Mouse (Mus musculus): ENCODE measurements around the gene Tbx10. TPM values are rescaled to one million over a fixed set of nuclear protein-coding genes. Genes with fewer than 3 reads are reported as not detected.
"Not testable (repeated sequence)": the region's sequence is repeated elsewhere in the genome, so short reads cannot be mapped to it uniquely, and the experiment has no call there.

The Tbx10 gene
- polyA plus RNA-seq, 1 experiment from 2014 or later, result not detected

DNA sequence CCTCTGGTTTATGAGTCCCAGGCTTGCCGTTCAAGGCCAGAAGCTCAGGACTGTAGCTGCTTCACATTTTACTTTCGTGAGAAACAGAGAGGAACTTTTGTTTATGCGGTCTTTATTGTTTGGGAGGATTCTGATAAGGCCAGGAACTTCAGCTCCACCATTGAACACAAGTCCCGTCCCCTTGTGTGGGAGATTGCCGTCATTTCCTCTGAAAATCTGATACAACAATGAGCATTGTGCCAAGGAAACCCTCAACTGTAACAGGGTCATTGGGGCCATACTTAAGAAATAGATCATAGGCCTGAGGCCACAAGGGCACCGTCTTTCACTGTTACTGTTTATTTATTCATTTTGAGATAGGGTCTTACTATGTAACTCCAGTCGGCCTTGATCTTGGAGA is 30.6 kb downstream of the Tbx10 start:
- Histone ChIP-seq H3K9me3 (replicated peaks; ENCODE audit: control insufficient read depth, low read length) (no peaks in the 10 kb centered on the region), H3K9ac (replicated peaks; ENCODE audit: low read length) (no peak overlapping the region), H3K27me3 (ENCODE audit: control insufficient read depth, insufficient read depth, low read length) (no peaks in the 10 kb centered on the region), H3K27ac (replicated peaks; ENCODE audit: low read depth, low read length) (no peak overlapping the region), H3K4me2 (ENCODE audit: low read depth, low read length) (no peak overlapping the region), H3K4me3 (ENCODE audit: low read depth, low read length) (no peak overlapping the region), H3K36me3 (replicated peaks; ENCODE audit: control insufficient read depth, insufficient read depth, low read depth, low read length) (no peaks in the 10 kb centered on the region), H3K4me1 (ENCODE audit: control insufficient read depth, insufficient read depth, low read length) (no peaks in the 10 kb centered on the region)
- no peak for DNase-seq (ENCODE audit: low spot score)
- ATAC-seq (replicated peaks; ENCODE audit: insufficient number of reproducible peaks, low FRiP score, low TSS enrichment, low read depth), result no peak
- WGBS, result 76% methylated on average over 7 of the region's 7 CpGs

- ATAC-seq (replicated peaks; ENCODE audit: insufficient number of reproducible peaks, low FRiP score, low TSS enrichment, low read depth) (no peak), DNase-seq (ENCODE audit: low spot score) (no peak)
- Histone ChIP-seq H3K9ac (replicated peaks; ENCODE audit: low read length) (no peak overlapping the region), H3K36me3 (replicated peaks; ENCODE audit: control insufficient read depth, insufficient read depth, low read depth, low read length) (no peaks in the 10 kb centered on the region), H3K4me2 (ENCODE audit: low read depth, low read length) (no peak overlapping the region), H3K9me3 (replicated peaks; ENCODE audit: control insufficient read depth, low read length) (no peaks in the 10 kb centered on the region), H3K4me3 (ENCODE audit: low read depth, low read length) (no peak overlapping the region), H3K27me3 (ENCODE audit: control insufficient read depth, insufficient read depth, low read length) (no peaks in the 10 kb centered on the region), H3K27ac (replicated peaks; ENCODE audit: low read depth, low read length) (no peak overlapping the region), H3K4me1 (ENCODE audit: control insufficient read depth, insufficient read depth, low read length) (no peaks in the 10 kb centered on the region)
These were observed 35.0 kb downstream of the Tbx10 start for GRCm38 (mm10) chr19:4027576-4027975.

DNA sequence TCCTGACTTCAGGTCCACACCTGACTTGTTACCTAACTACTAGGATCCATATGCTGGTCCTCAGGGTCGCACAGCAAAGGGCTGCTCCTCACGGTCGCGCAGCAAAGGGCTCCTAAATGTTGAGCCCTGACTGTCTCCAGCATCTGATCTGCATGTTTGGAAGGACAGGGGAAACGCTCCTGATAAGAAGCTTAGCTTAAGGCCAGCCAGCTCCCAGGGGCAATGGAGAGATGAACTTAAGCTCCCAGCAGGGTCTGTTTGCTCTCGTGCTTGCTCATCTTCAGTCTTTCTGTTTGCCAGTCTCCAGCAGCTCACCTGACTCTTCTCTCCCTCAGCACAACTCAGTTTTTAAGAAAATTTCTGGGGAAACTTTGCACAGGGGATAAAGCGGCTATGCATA is 40.1 kb downstream of the Tbx10 start:
- no peak for DNase-seq (ENCODE audit: low spot score)
- no peak for ATAC-seq (replicated peaks; ENCODE audit: insufficient number of reproducible peaks, low FRiP score, low TSS enrichment, low read depth)
- H3K9me3 ChIP-seq (replicated peaks; ENCODE audit: control insufficient read depth, low read length), result no peaks in the 10 kb centered on the region
- H3K4me2 ChIP-seq (ENCODE audit: low read depth, low read length), result no peak overlapping the region
- H3K4me3 ChIP-seq (ENCODE audit: low read depth, low read length), result no peak overlapping the region
- H3K4me1 ChIP-seq (ENCODE audit: control insufficient read depth, insufficient read depth, low read length), result no peaks in the 10 kb centered on the region
- no peaks in the 10 kb centered on the region for H3K27me3 ChIP-seq (ENCODE audit: control insufficient read depth, insufficient read depth, low read length)
- no peaks in the 10 kb centered on the region for H3K36me3 ChIP-seq (replicated peaks; ENCODE audit: control insufficient read depth, insufficient read depth, low read depth, low read length)
- 56% methylated on average over 7 of the region's 7 CpGs for WGBS
- no peak overlapping the region for H3K27ac ChIP-seq (replicated peaks; ENCODE audit: low read depth, low read length)
- H3K9ac ChIP-seq (replicated peaks; ENCODE audit: low read length), result no peak overlapping the region

DNA sequence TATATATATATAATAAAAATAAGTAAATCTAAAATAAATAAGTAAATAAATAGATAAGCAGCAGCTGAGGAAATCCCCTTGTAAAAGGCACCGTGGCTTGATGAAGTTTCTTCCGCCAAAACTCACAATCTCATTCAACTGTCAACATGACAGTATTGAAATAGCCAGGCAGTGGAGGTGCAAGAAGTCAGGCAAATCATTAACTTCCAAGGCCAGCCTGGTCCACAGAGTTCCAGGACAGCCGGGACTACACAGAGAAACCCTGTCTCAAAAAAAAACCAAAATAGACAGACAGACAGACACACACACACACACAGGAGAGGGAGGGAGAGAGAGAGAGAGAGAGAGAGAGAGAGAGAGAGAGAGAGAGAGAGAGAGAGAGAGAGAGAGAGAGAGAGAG is 40.7 kb downstream of the Tbx10 start:
- Histone ChIP-seq H3K27me3 (ENCODE audit: control insufficient read depth, insufficient read depth, low read length) (no peaks in the 10 kb centered on the region), H3K9ac (replicated peaks; ENCODE audit: low read length) (no peak overlapping the region), H3K4me2 (ENCODE audit: low read depth, low read length) (no peak overlapping the region), H3K36me3 (replicated peaks; ENCODE audit: control insufficient read depth, insufficient read depth, low read depth, low read length) (no peaks in the 10 kb centered on the region), H3K4me1 (ENCODE audit: control insufficient read depth, insufficient read depth, low read length) (no peaks in the 10 kb centered on the region), H3K9me3 (replicated peaks; ENCODE audit: control insufficient read depth, low read length) (no peaks in the 10 kb centered on the region), H3K4me3 (ENCODE audit: low read depth, low read length) (no peak overlapping the region), H3K27ac (replicated peaks; ENCODE audit: low read depth, low read length) (no peak overlapping the region)
- ATAC-seq (replicated peaks; ENCODE audit: insufficient number of reproducible peaks, low FRiP score, low TSS enrichment, low read depth) (no peak), DNase-seq (ENCODE audit: low spot score) (no peak)
- WGBS, result 85% methylated on average over 3 of the region's 3 CpGs

DNA sequence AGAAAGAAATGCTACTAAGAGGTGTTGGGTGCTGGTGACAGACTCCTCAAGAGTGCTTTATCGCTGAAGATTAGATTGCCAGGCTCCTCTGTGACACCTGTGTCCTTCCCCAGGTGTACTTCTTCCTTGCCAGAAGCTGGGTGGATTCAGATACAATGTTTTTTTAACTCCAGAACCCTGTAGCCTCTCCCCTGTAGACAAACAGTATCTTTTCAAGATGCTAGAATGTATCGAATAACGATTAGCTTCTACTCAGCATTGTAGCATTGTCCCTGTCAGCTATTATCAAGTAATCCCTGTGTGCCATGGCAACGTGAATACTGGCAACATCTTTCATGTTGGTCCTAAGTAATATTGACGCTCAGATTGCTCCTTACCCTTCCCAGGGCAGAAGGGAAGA is 41.2 kb downstream of the Tbx10 start:
- H3K4me3 ChIP-seq (ENCODE audit: low read depth, low read length), result no peak overlapping the region
- DNase-seq (ENCODE audit: low spot score) (no peak), ATAC-seq (replicated peaks; ENCODE audit: insufficient number of reproducible peaks, low FRiP score, low TSS enrichment, low read depth) (no peak)
- no peaks in the 10 kb centered on the region for H3K36me3 ChIP-seq (replicated peaks; ENCODE audit: control insufficient read depth, insufficient read depth, low read depth, low read length)
- no peaks in the 10 kb centered on the region for H3K27me3 ChIP-seq (ENCODE audit: control insufficient read depth, insufficient read depth, low read length)
- no peaks in the 10 kb centered on the region for H3K4me1 ChIP-seq (ENCODE audit: control insufficient read depth, insufficient read depth, low read length)
- no peak overlapping the region for H3K4me2 ChIP-seq (ENCODE audit: low read depth, low read length)
- no peak overlapping the region for H3K27ac ChIP-seq (replicated peaks; ENCODE audit: low read depth, low read length)
- no peaks in the 10 kb centered on the region for H3K9me3 ChIP-seq (replicated peaks; ENCODE audit: control insufficient read depth, low read length)
- 63% methylated on average over 5 of the region's 5 CpGs for WGBS
- no peak overlapping the region for H3K9ac ChIP-seq (replicated peaks; ENCODE audit: low read length)

- Histone ChIP-seq H3K4me3 (ENCODE audit: low read depth, low read length) (no peak overlapping the region), H3K27ac (replicated peaks; ENCODE audit: low read depth, low read length) (no peak overlapping the region), H3K9ac (replicated peaks; ENCODE audit: low read length) (no peak overlapping the region), H3K27me3 (ENCODE audit: control insufficient read depth, insufficient read depth, low read length) (no peaks in the 10 kb centered on the region), H3K4me2 (ENCODE audit: low read depth, low read length) (no peak overlapping the region), H3K9me3 (replicated peaks; ENCODE audit: control insufficient read depth, low read length) (no peaks in the 10 kb centered on the region), H3K4me1 (ENCODE audit: control insufficient read depth, insufficient read depth, low read length) (no peaks in the 10 kb centered on the region), H3K36me3 (replicated peaks; ENCODE audit: control insufficient read depth, insufficient read depth, low read depth, low read length) (no peaks in the 10 kb centered on the region)
- 72% methylated on average over 12 of the region's 12 CpGs for WGBS
- DNase-seq (ENCODE audit: low spot score) (no peak), ATAC-seq (replicated peaks; ENCODE audit: insufficient number of reproducible peaks, low FRiP score, low TSS enrichment, low read depth) (no peak)
These were observed 43.9 kb downstream of the Tbx10 start for GRCm38 (mm10) chr19:4036327-4037045.

DNA sequence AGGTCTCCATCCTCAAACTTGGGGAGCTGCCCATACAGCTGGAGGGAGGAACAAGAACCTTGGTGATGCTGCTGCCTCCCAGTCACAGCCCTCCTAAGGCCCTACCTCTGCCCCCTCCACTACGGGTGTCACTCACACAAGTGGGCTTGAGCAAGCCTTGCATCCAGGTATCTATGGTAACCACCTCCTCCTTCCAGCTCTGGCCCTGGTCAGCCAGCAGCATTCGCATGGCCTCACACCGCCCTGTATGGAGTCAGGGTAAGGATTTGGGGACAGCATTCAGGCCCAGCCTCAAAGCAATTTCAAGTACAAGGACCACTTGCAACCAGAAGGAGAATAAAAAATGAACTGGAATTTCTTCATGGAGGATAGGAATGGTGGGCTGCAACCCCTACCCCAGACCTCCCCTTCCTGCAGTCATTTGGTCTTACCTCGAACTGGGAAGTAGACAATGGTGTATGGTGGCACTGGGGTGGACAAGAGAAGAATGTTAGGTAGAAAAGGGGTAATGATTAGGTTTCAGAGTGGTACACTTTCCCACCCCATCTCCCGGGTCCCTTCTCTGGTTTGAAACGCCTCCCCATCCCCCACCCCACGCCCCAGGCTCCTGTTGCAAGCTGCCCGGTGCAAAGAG is 44.7 kb downstream of the Tbx10 start:
- Histone ChIP-seq H3K27ac (replicated peaks; ENCODE audit: low read depth, low read length) (peak overlapping the region; percentile 70; the same call in 1 of the 2 replicates), H3K4me3 (ENCODE audit: low read depth, low read length) (peak overlapping the region; percentile 68), H3K9ac (replicated peaks; ENCODE audit: low read length) (peak overlapping the region; percentile 91), H3K4me2 (ENCODE audit: low read depth, low read length) (peak overlapping the region; percentile 77)
- DNase-seq (ENCODE audit: low spot score); H3K4me1 ChIP-seq (ENCODE audit: control insufficient read depth, insufficient read depth, low read length); H3K36me3 ChIP-seq (replicated peaks; ENCODE audit: control insufficient read depth, insufficient read depth, low read depth, low read length); H3K27me3 ChIP-seq (ENCODE audit: control insufficient read depth, insufficient read depth, low read length); H3K9me3 ChIP-seq (replicated peaks; ENCODE audit: control insufficient read depth, low read length); ATAC-seq (replicated peaks; ENCODE audit: insufficient number of reproducible peaks, low FRiP score, low TSS enrichment, low read depth): not testable (repeated sequence)
- WGBS, result 25% methylated on average over 7 of the region's 8 CpGs

DNA sequence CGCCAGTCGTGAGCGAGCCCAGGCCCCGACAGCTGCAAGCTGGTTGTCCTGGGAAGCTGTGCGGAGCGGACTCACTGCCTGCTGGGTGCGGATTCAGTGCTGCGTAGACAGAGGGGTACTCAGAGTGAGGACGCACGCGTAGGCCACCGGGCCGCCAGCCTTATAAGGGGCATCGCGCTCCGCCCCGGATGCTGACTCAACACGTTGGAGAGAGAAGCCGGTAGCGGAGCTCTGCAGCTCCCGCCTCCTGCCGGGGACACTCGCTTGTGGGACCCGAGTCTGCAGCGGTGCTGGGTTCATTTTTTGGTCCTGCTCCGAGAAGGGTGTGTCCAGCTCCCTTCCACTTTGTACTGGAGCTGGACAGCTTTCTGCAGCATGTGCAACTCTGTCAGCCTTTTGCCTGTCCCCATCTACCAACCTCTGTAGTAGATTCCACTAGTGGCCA is 45.3 kb downstream of the Tbx10 start, which contains the start of gene Gstp1:
Gene Gstp1, minus strand, starts transcription at position 198 of the 445 bp plus-strand sequence.
- Histone ChIP-seq H3K4me2 (ENCODE audit: low read depth, low read length) (peak within 1 kb of the TSS; percentile 77), H3K4me1 (ENCODE audit: control insufficient read depth, insufficient read depth, low read length) (no peaks in the 10 kb centered on the region), H3K36me3 (replicated peaks; ENCODE audit: control insufficient read depth, insufficient read depth, low read depth, low read length) (no peaks in the 10 kb centered on the region), H3K9ac (replicated peaks; ENCODE audit: low read length) (peak within 1 kb of the TSS; percentile 91), H3K9me3 (replicated peaks; ENCODE audit: control insufficient read depth, low read length) (no peaks in the 10 kb centered on the region), H3K27me3 (ENCODE audit: control insufficient read depth, insufficient read depth, low read length) (no peaks in the 10 kb centered on the region), H3K4me3 (ENCODE audit: low read depth, low read length) (peak within 1 kb of the TSS; percentile 68), H3K27ac (replicated peaks; ENCODE audit: low read depth, low read length) (peak within 1 kb of the TSS; percentile 70; the same call in 1 of the 2 replicates)
- peak; percentile 87 for ATAC-seq (replicated peaks; ENCODE audit: insufficient number of reproducible peaks, low FRiP score, low TSS enrichment, low read depth)
- peak; percentile 90 for DNase-seq (ENCODE audit: low spot score)
- WGBS, result under 1% methylated on average over 26 of the region's 26 CpGs
